Mouse (Mus musculus) C2C12 (cell line): Measurements from ENCODE around the gene Ranbp3. TPM values are rescaled to one million over a fixed set of nuclear protein-coding genes. Genes with fewer than 3 reads are reported as not detected.

ENCODE experiments used
- H3K27me3 ChIP-seq: one replicate; pipeline ENCODE4 v1.6.1; 2011; ENCODE audit not compliant: control insufficient read depth, insufficient read depth, insufficient read length
- H3K36me3 ChIP-seq: one replicate; pipeline ENCODE4 v1.6.1; 2011; ENCODE audit not compliant: control insufficient read depth, insufficient read depth
- H3K4me3 ChIP-seq: one replicate; pipeline ENCODE4 v1.5.1; 2011; ENCODE audit warnings: mild to moderate bottlenecking, control low read depth; ENCODE audit not compliant: poor library complexity, insufficient read depth, severe bottlenecking
- H3K79me2 ChIP-seq: one replicate; pipeline ENCODE4 v1.6.1; 2011; ENCODE audit not compliant: control insufficient read depth, insufficient read depth
- H3K79me3 ChIP-seq: one replicate; pipeline ENCODE4 v1.6.1; 2011; ENCODE audit warnings: low read depth, control low read depth
- H3ac ChIP-seq: one replicate; pipeline ENCODE3; 2011; ENCODE audit warnings: low read depth; ENCODE audit not compliant: control insufficient read depth, insufficient read length
- CEBPB ChIP-seq: IDR thresholded peaks from one replicate; pipeline ENCODE4 v1.6.1; 2011; ENCODE audit warnings: low read depth, mild to moderate bottlenecking, control low read depth, moderate library complexity
- CTCF ChIP-seq: IDR thresholded peaks from one replicate; pipeline ENCODE4 v1.5.1; 2011; ENCODE audit not compliant: control insufficient read depth, insufficient read depth, insufficient read length
- FOSL1 ChIP-seq: IDR thresholded peaks from one replicate; pipeline ENCODE4 v1.8.0; 2011; ENCODE audit warnings: mild to moderate bottlenecking, low read length; ENCODE audit not compliant: poor library complexity, insufficient read depth, severe bottlenecking
- MAX ChIP-seq: IDR thresholded peaks from one replicate; pipeline ENCODE4 v1.6.1; 2011; ENCODE audit warnings: mild to moderate bottlenecking, control low read depth
- MYOD1 ChIP-seq: IDR thresholded peaks from one replicate; pipeline ENCODE4 v1.6.1; 2011; ENCODE audit warnings: low read depth; ENCODE audit not compliant: control insufficient read depth, insufficient read length
- MYOG ChIP-seq: IDR thresholded peaks from one replicate; pipeline ENCODE4 v1.6.1; 2011; ENCODE audit not compliant: control insufficient read depth, insufficient read length; ENCODE audit errors: extremely low read depth
- USF1 ChIP-seq: IDR thresholded peaks from one replicate; pipeline ENCODE4 v1.6.1; 2011; ENCODE audit warnings: low read depth, mild to moderate bottlenecking, control low read depth, moderate library complexity
- polyA plus RNA-seq: library from polyadenylated mRNA; unstranded; fragments of >200 nt; fragmentation: generic; extraction: Trizol; gene quantifications from one replicate; pipeline ENCODE4 v1.2.1, GENCODE M21; 2012; ENCODE audit warnings: missing spikeins

Gene Ranbp3
- polyA plus RNA-seq, 1 experiment, result 107 TPM

GRCm38 (mm10) chr17:56631807-56632206, 41.3 kb upstream of the Ranbp3 start:
- H3ac ChIP-seq, result no peak overlapping the region
- H3K79me3 ChIP-seq, result no peaks in the 10 kb centered on the region
- no peak overlapping the region for H3K4me3 ChIP-seq
- TF ChIP-seq MYOD1 (no peak), USF1 (no peak), MYOG (no peak)
- no peaks in the 10 kb centered on the region for H3K79me2 ChIP-seq
- H3K36me3 ChIP-seq, result no peaks in the 10 kb centered on the region
- peaks cover 24% of the 10 kb centered on the region for H3K27me3 ChIP-seq

DNA sequence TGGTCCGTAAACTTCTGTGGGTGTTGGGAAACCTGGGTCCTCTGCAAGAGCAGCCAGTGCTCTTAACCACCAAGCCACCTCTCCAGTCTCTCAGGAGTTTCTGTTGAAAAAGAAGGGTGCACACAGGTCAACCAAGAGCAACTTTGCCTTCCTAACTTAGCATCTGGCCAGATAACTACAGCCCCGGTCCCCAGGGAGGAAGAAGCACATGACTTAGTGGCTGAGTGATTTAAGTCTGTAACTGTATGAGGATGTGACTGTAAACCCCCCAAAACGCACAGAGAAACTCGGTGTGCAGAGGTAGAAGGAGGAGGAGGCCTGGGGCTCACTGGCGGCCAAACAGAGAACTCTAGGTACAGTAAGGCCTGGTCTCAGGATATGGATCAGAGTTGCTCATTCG, 39.1 kb upstream of the Ranbp3 start:
- TF ChIP-seq MYOG (no peak), FOSL1 (no peak)
- Histone ChIP-seq H3ac (no peak overlapping the region), H3K79me2 (no peaks in the 10 kb centered on the region), H3K36me3 (no peaks in the 10 kb centered on the region), H3K27me3 (peaks cover 34% of the 10 kb centered on the region), H3K4me3 (no peak overlapping the region), H3K79me3 (no peaks in the 10 kb centered on the region)

DNA sequence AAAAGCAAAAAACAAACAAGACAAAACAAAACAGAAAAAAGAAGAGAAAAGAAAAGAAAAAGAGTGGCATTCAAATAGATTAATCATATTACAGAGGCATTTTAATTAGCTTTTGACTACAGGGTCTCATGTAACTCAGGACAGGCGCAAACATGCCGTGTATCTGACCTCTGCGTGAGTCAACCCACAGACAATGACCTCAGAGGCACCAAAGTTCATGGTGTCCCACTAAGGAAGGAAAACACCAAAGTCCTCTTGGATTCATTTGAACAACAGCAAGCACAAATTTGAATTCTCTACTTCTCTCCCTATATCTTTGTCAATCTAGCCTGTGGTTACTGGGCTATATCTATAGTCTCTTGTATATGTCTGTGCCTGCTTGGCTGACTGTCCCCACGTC, 29.9 kb upstream of the Ranbp3 start:
- Histone ChIP-seq H3K36me3 (no peaks in the 10 kb centered on the region), H3K79me3 (no peaks in the 10 kb centered on the region), H3K79me2 (no peaks in the 10 kb centered on the region), H3ac (no peak overlapping the region), H3K4me3 (no peak overlapping the region), H3K27me3 (peaks cover 9% of the 10 kb centered on the region)
- no peak for TF ChIP-seq FOSL1
- TF ChIP-seq MYOD1, result no peak
- no peak for TF ChIP-seq CTCF
- TF ChIP-seq USF1, result no peak
- TF ChIP-seq MYOG, result no peak
- TF ChIP-seq CEBPB, result no peak
- TF ChIP-seq MAX, result no peak

- TF ChIP-seq MAX (no peak), CEBPB (no peak), CTCF (no peak), MYOG (no peak), USF1 (no peak), MYOD1 (no peak), FOSL1 (no peak)
- no peaks in the 10 kb centered on the region for H3K79me3 ChIP-seq
- no peak overlapping the region for H3ac ChIP-seq
- H3K36me3 ChIP-seq, result no peaks in the 10 kb centered on the region
- no peaks in the 10 kb centered on the region for H3K27me3 ChIP-seq
- H3K4me3 ChIP-seq, result no peak overlapping the region
- H3K79me2 ChIP-seq, result no peaks in the 10 kb centered on the region
Measured at GRCm38 (mm10) chr17:56647546-56647945, 25.5 kb upstream of the Ranbp3 start.

DNA sequence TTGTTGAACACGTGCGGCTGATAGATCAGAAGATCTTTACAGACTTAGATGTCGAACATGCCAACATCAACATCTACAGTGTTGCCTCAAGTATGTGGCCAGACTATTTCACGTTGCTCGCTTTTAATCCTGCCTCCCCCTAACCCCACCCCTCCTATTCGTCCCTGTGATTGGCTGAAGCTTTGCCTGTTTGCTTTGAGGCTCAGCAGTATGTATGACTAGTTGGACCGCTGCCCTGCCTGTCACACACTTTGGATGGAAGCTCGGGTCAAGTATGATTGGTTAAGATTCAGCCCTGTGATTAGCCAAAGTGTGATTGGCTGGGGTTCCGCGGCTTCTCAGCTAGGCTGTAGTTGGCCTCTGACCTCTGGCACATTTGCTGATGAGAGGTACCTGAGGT, 21.3 kb upstream of the Ranbp3 start:
- H3K4me3 ChIP-seq, result no peak overlapping the region
- peaks cover 5% of the 10 kb centered on the region for H3K27me3 ChIP-seq
- TF ChIP-seq CTCF, result no peak
- TF ChIP-seq USF1, result no peak
- TF ChIP-seq MYOG, result no peak
- no peak for TF ChIP-seq MAX
- no peak for TF ChIP-seq FOSL1
- no peak for TF ChIP-seq CEBPB
- TF ChIP-seq MYOD1, result no peak
- no peaks in the 10 kb centered on the region for H3K79me3 ChIP-seq
- H3ac ChIP-seq, result no peak overlapping the region
- H3K36me3 ChIP-seq, result no peaks in the 10 kb centered on the region
- no peaks in the 10 kb centered on the region for H3K79me2 ChIP-seq

DNA sequence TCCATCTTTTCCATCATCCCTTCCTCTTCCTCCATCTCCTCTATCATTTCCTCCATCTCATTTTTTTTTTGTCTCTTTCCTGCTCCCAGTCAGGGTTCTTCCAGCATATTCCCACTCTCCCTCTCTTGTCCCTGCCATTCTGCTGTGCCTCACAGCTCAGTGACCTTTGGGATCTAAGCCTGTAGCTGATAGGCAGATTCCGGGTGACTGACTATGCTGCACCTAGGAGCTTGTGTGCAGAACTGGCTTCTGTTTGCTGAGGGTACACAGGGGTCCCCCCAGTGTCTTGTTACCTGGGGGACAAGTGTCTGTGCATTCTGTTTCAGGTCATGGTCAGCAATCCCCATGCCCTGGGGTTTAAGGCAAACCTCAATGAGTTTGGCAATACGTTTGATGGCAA, 18.3 kb upstream of the Ranbp3 start:
- H3K4me3 ChIP-seq, result no peak overlapping the region
- no peak overlapping the region for H3ac ChIP-seq
- H3K36me3 ChIP-seq, result no peaks in the 10 kb centered on the region
- peaks cover 5% of the 10 kb centered on the region for H3K27me3 ChIP-seq
- no peaks in the 10 kb centered on the region for H3K79me3 ChIP-seq
- H3K79me2 ChIP-seq, result no peaks in the 10 kb centered on the region
- TF ChIP-seq USF1 (no peak), FOSL1 (no peak), MYOG (no peak), CEBPB (no peak), MYOD1 (no peak), MAX (no peak), CTCF (no peak)

DNA sequence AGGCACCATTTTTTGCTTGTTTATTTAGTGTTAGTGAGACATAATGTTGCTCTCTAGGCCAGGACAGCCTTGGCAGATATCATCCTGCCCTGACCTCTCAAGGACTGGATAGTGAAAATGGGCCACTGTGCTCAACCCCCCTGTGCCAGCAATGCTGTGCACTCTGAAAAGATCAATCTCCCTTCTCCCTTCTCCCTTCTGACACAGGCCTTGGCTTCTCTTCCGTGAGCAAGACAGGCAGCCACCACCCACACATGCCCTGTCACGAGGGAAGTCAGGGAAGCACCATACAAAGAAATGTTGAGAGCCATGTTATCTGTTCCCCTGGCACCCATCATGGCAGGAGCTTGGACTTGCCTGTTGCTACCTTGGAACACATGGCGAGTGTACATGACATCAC, 17.8 kb upstream of the Ranbp3 start:
- Histone ChIP-seq H3K79me3 (no peaks in the 10 kb centered on the region), H3K36me3 (no peaks in the 10 kb centered on the region), H3ac (no peak overlapping the region), H3K4me3 (no peak overlapping the region), H3K79me2 (no peaks in the 10 kb centered on the region), H3K27me3 (peaks cover 5% of the 10 kb centered on the region)
- TF ChIP-seq MYOG (no peak), FOSL1 (no peak), MYOD1 (no peak), CEBPB (no peak), USF1 (no peak), CTCF (no peak), MAX (no peak)
